Mouse (Mus musculus): ENCODE data around the gene Trabd. TPM values are rescaled to one million over a fixed set of nuclear protein-coding genes. Genes with fewer than 3 reads are reported as not detected.
A peak's percentile ranks its signal among the peaks of the same experiment; 100 is the strongest.

Trabd gene
- 18.1 and 20.5 TPM in 2 replicates for polyA plus RNA-seq (2011; ENCODE audit: insufficient read length, low read depth, missing spikeins)

DNA sequence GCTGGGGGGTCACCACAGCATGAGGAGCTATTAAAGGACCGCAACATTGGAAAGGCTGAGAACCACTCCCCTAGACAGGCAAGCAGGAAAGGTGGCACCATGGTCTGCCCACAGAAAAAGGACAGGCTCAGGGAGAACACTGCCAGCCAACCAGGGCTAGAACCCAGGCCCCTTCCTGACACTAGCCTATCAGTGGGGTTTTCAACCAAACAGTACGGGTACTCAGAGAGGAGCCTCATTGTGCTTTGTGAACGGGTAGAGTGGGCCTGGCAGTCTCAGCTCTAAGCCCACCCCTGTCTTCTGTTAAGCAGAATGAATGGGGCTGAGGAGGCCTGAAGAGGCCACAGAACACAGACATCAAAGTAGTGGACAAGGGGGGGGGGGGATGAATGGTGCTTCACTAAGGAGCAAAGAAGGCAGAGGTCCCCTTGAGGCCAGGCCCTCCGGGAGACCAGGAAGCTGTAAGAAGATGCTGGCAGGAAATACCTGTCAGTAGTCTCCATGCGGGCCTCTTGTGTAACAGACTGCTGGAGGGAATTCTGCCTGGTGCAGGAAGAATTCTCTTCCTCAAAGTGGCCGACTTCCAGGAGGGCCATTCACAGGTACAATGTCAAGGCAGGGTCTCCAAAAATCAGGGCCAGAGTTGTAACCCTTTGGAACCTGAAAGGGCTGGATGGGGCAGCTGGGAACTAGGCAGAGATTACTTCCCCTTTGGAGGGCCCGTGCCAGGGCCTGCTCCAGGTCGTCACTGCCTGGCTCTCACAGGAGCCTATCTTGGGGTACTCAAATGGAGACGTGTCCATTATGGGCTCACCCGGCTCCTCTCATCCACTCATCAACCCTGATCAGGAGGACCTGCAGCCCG is at the start of gene Trabd:
Gene Trabd, plus strand, starts transcription at position 512 of the 865 bp plus-strand sequence.
- TF ChIP-seq POLR2A (IDR thresholded peaks at IDR 0.05; ENCODE audit: low read depth, low read length): no peak
- no peak for TF ChIP-seq CTCF (IDR thresholded peaks at IDR 0.05; ENCODE audit: borderline replicate concordance, insufficient read depth, low read length)
- H3K4me3 ChIP-seq (ENCODE audit: insufficient read depth, low read length): peak within 1 kb of the TSS; percentile 60
- peak within 1 kb of the TSS; percentile 57 for H3K27ac ChIP-seq (ENCODE audit: insufficient read depth, low read length)
- peaks cover 10% of the 10 kb centered on the region; the same call in 1 of the 2 replicates for H3K4me1 ChIP-seq (ENCODE audit: control insufficient read depth, insufficient read depth, low read length)

DNA sequence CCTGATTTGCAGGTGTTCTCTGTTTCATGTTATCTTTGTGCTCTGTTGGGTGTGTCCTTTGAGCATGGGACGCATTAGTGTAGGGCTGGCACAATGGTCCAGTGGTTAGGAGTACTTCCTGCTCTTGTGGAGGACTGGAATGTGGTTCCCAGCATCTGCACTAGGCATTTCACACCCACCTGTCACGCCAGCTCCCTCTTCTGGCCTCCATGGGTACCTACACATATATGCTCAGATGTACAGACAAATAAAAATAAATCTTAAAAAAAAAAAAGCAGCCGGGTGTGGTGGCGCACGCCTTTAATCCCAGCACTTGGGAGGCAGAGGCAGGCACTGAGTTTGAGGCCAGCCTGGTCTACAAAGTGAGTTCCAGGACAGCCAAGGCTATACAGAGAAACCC is 30.5 kb upstream of the Trabd start:
- H3K4me3 ChIP-seq (ENCODE audit: insufficient read depth, low read length): no peak overlapping the region
- TF ChIP-seq POLR2A (IDR thresholded peaks at IDR 0.05; ENCODE audit: low read depth, low read length) (no peak), CTCF (IDR thresholded peaks at IDR 0.05; ENCODE audit: borderline replicate concordance, insufficient read depth, low read length) (no peak)
- no peaks in the 10 kb centered on the region for H3K4me1 ChIP-seq (ENCODE audit: control insufficient read depth, insufficient read depth, low read length)
- H3K27ac ChIP-seq (ENCODE audit: insufficient read depth, low read length): no peak overlapping the region

DNA sequence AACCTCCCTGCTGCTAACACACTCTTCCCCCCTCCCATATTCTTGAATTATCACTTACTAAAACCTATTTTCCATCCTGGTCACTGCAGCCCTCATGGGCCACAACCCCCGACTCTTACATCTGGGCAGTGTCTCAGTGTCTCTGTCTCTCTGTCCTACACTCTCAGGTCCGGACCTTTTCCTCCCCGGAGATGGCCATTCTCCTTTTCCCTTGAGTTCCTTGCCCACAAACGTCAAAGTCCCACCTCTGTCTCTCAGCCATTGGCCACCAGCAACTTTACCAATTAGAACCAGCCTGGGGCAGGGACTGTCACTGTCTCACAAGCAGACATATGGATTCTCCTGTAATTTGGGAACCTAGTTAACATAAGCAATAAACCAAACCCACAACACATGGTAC is 28.6 kb upstream of the Trabd start:
- no peak for TF ChIP-seq CTCF (IDR thresholded peaks at IDR 0.05; ENCODE audit: borderline replicate concordance, insufficient read depth, low read length)
- TF ChIP-seq POLR2A (IDR thresholded peaks at IDR 0.05; ENCODE audit: low read depth, low read length): no peak
- H3K4me1 ChIP-seq (ENCODE audit: control insufficient read depth, insufficient read depth, low read length): no peaks in the 10 kb centered on the region
- no peak overlapping the region for H3K4me3 ChIP-seq (ENCODE audit: insufficient read depth, low read length)
- H3K27ac ChIP-seq (ENCODE audit: insufficient read depth, low read length): no peak overlapping the region

DNA sequence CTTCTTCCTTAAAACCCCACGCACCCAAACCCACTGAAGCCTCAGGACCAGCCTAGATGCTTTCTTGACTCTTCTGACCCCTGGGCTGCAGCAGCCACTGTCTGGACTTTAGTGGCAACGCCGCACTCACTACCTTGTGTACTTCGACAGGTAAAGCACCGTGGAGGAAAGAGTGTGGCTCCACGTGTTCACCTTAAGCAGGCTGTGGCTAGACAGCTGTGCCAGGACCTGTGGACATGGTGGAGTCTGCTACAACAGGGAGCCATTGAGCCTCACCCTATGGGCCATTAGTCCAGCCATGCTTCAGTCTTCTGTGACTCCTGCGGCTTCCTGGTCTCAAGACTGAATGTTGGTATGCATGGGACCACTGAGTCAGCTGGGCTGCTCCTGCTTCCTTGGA is 20.3 kb upstream of the Trabd start:
- Histone ChIP-seq H3K27ac (ENCODE audit: insufficient read depth, low read length) (no peak overlapping the region), H3K4me3 (ENCODE audit: insufficient read depth, low read length) (no peak overlapping the region), H3K4me1 (ENCODE audit: control insufficient read depth, insufficient read depth, low read length) (no peaks in the 10 kb centered on the region)
- TF ChIP-seq POLR2A (IDR thresholded peaks at IDR 0.05; ENCODE audit: low read depth, low read length) (no peak), CTCF (IDR thresholded peaks at IDR 0.05; ENCODE audit: borderline replicate concordance, insufficient read depth, low read length) (no peak)

DNA sequence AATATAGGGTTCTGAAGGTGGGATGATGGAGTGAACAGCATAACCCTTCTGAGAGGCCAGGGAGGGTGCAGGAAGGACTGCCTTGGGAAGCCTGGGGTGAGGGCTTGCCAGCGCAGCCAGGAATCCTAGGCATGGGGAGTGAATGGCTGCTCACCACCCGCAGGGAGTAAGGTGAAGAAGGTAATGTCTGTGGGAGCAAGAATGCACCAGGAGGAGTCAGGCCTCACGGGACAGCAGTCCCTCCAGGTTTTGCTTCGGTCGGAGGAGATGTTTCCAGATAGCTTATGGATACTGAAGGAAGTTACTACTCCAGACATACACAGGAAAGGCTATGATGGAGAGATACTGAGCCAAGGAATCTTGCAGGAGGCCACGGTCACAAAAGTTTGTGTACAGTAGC is 16.2 kb upstream of the Trabd start:
- H3K27ac ChIP-seq (ENCODE audit: insufficient read depth, low read length): no peak overlapping the region
- no peaks in the 10 kb centered on the region for H3K4me1 ChIP-seq (ENCODE audit: control insufficient read depth, insufficient read depth, low read length)
- no peak for TF ChIP-seq CTCF (IDR thresholded peaks at IDR 0.05; ENCODE audit: borderline replicate concordance, insufficient read depth, low read length)
- no peak for TF ChIP-seq POLR2A (IDR thresholded peaks at IDR 0.05; ENCODE audit: low read depth, low read length)
- H3K4me3 ChIP-seq (ENCODE audit: insufficient read depth, low read length): no peak overlapping the region

DNA sequence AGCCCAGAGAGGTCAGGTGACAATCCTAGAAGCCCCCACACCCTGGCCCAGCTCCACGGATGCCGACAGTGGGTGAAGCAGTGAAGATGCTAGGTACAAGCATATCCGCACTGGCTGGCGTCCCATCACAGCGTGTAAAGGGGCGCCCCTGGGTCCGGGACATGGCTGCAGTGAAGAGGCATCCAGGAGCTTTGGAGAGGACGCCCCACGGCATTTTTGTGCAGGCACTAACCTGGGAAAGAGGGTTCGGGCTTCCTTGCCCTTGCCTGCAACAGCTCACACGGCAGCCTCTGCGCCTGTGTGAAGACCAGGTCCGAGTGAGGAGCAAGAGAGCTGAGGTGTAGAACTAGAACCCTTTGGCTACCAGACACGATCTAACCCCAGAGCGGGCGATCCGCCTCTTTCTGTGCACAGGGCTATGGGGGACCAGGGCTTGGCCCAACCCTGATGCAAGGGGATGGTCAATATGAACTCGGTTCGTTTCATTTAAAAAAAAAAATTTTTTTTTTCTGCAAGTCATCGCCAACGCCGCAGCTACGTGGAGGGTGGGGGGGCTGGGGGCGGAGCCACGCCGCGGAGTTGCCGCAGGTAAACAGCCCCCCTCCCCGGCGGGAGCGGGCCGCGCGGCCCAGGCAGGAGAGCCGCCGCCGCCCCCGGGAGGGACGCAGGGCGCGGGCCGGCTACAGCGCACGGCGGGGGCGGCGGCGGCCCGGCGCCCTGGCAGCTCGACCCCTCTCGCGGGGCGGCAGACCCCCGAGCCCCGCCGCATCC is 15.6 kb upstream of the Trabd start, which contains the start of gene Panx2:
Gene Panx2, plus strand, starts transcription at position 574 of the 771 bp plus-strand sequence.
- Histone ChIP-seq H3K4me3 (ENCODE audit: insufficient read depth, low read length) (peak within 1 kb of the TSS; percentile 8), H3K4me1 (ENCODE audit: control insufficient read depth, insufficient read depth, low read length) (no peaks in the 10 kb centered on the region), H3K27ac (ENCODE audit: insufficient read depth, low read length) (no peak within 1 kb of the TSS)
- TF ChIP-seq POLR2A (IDR thresholded peaks at IDR 0.05; ENCODE audit: low read depth, low read length): no peak
- no peak for TF ChIP-seq CTCF (IDR thresholded peaks at IDR 0.05; ENCODE audit: borderline replicate concordance, insufficient read depth, low read length)

DNA sequence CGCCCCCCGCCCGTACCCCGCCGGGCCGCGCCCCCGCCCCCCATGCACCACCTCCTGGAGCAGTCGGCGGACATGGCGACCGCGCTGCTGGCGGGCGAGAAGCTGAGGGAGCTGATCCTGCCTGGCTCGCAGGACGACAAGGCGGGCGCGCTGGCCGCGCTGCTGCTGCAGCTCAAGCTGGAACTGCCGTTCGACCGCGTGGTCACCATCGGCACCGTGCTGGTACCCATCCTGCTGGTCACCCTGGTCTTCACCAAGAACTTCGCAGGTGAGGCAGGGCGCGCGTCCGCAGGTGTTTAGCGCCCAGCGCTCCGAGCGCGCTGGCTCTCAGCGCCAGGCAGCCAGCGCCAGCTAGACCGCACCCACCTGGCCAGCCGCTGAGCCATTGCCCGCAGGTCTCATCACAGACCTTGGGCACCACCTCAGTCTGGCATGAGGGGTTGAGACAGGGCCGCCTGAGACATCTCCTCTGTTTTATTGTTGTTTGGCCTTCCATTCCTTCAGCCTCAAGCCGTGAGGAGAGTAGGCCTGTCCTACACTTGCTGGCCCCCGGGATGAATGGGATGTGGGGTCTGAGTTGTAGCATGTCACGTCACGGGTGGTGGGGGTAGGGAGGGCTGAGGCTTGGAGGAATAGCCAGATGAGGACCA is 14.8 kb upstream of the Trabd start:
- H3K4me1 ChIP-seq (ENCODE audit: control insufficient read depth, insufficient read depth, low read length): no peaks in the 10 kb centered on the region
- H3K27ac ChIP-seq (ENCODE audit: insufficient read depth, low read length): no peak overlapping the region
- no peak for TF ChIP-seq CTCF (IDR thresholded peaks at IDR 0.05; ENCODE audit: borderline replicate concordance, insufficient read depth, low read length)
- TF ChIP-seq POLR2A (IDR thresholded peaks at IDR 0.05; ENCODE audit: low read depth, low read length): no peak
- peak overlapping the region; percentile 0; the same call in 1 of the 2 replicates for H3K4me3 ChIP-seq (ENCODE audit: insufficient read depth, low read length)

DNA sequence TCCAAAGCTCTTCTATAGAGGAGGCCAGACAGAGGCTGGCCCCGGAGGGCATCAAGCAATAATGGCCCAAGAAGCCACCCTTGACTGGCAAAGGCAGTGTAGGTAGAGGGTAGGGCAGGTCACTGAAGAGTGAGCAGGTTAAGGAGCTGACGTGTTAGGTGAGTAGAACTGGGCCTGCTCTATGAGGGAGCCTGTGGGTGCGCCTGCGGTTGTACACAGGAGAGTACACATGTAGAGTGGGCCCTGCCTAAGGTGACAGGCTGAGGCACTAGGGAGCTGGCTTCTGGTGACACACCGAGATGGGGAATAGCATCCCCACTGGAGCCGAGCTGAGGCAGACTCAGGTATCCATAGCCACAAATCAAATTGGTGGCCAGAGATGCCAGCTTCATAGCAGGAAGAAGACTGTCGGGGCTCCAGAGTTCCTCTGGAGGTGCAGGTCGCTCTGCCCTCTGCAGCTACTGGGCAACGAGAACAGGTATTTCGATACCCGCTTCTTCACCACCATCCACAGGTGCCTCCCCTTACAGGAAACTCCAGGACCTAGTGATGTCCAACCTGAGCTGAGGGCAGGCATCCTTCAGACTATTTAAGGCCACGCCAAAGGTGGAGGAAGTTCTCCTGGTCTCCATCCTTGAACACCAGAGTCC is 14.0 kb upstream of the Trabd start:
- no peak overlapping the region for H3K27ac ChIP-seq (ENCODE audit: insufficient read depth, low read length)
- no peaks in the 10 kb centered on the region for H3K4me1 ChIP-seq (ENCODE audit: control insufficient read depth, insufficient read depth, low read length)
- H3K4me3 ChIP-seq (ENCODE audit: insufficient read depth, low read length): no peak overlapping the region
- TF ChIP-seq POLR2A (IDR thresholded peaks at IDR 0.05; ENCODE audit: low read depth, low read length) (no peak), CTCF (IDR thresholded peaks at IDR 0.05; ENCODE audit: borderline replicate concordance, insufficient read depth, low read length) (no peak)
